Mouse (Mus musculus) midbrain, embryonic 11.5 days (tissue): Measurements from ENCODE around the gene Dnajc1. TPM values are rescaled to one million over a fixed set of nuclear protein-coding genes. Genes with fewer than 3 reads are reported as not detected.

Experiments
- ATAC-seq: fragments of 200-750 bp; cut with Nextera tagmentation; 2 replicates; pipeline ENCODE4 v1.8.0; 2017; ENCODE audit warnings: moderate TSS enrichment, moderate library complexity; ENCODE audit not compliant: low FRiP score
- DNase-seq: peaks from one replicate; pipeline ENCODE4 v3.0.0; 2015; ENCODE audit warnings: low spot score; ENCODE audit errors: missing footprints
- H3K27ac ChIP-seq: fragments of 300-500 bp; sonication (generic); 2 replicates; pipeline ENCODE4 v1.5.1; 2014; ENCODE audit warnings: low read depth, low read length
- H3K27me3 ChIP-seq: fragments of 300-500 bp; sonication (generic); 2 replicates; pipeline ENCODE4 v1.6.1; 2014; ENCODE audit warnings: mild to moderate bottlenecking, low read length, moderate library complexity, mixed read lengths; ENCODE audit not compliant: control insufficient read depth, insufficient read depth
- H3K36me3 ChIP-seq: fragments of 300-500 bp; sonication (generic); 2 replicates; pipeline ENCODE4 v1.6.1; 2014; ENCODE audit warnings: mild to moderate bottlenecking, low read length, moderate library complexity, mixed read lengths; ENCODE audit not compliant: control insufficient read depth, insufficient read depth
- H3K4me1 ChIP-seq: fragments of 300-500 bp; sonication (generic); 2 replicates; pipeline ENCODE4 v1.6.1; 2014; ENCODE audit warnings: low read length; ENCODE audit not compliant: control insufficient read depth, insufficient read depth
- H3K4me2 ChIP-seq: fragments of 300-500 bp; sonication (generic); 2 replicates; pipeline ENCODE4 v1.6.1; 2014; ENCODE audit warnings: mild to moderate bottlenecking, moderate library complexity
- H3K4me3 ChIP-seq: fragments of 300-500 bp; sonication (generic); 2 replicates; pipeline ENCODE4 v1.5.1; 2014; ENCODE audit warnings: low read depth, low read length
- H3K9ac ChIP-seq: fragments of 300-500 bp; sonication (generic); 2 replicates; pipeline ENCODE4 v1.6.1; 2014; ENCODE audit warnings: low read length
- H3K9me3 ChIP-seq: fragments of 300-500 bp; sonication (generic); 2 replicates; pipeline ENCODE4 v1.6.1; 2016; ENCODE audit warnings: low read length; ENCODE audit not compliant: control insufficient read depth
- WGBS: fragments of 180-500 bp; shearing (Covaris S2); extraction: QIAGEN DNeasy Blood & Tissue Kit; methylation state at CpG from one replicate; pipeline ENCODE4 v1.1.7; 2014; 5-methylcytosine and 5-hydroxymethylcytosine counted together
- polyA plus RNA-seq: library from polyadenylated mRNA; unstranded; fragments of >200 nt; fragmentation: Nextera tagmentation; extraction: Ambion mirVana; gene quantifications from 2 replicates; pipeline ENCODE4 v1.2.1, GENCODE M21; 2014

Gene Dnajc1
- polyA plus RNA-seq, 1 experiment from 2014 or later, result 26.4 TPM

GRCm38 (mm10) chr2:18209948-18210347, 182.7 kb downstream of the Dnajc1 start:
- Histone ChIP-seq H3K36me3 (peaks cover 15% of the 10 kb centered on the region), H3K4me1 (no peaks in the 10 kb centered on the region), H3K9me3 (no peaks in the 10 kb centered on the region), H3K4me3 (no peak overlapping the region), H3K27ac (no peak overlapping the region), H3K9ac (no peak overlapping the region), H3K27me3 (no peaks in the 10 kb centered on the region), H3K4me2 (no peak overlapping the region)
- ATAC-seq (no peak), DNase-seq (no peak)
- WGBS, result 88% methylated on average over 4 of the region's 4 CpGs

- ATAC-seq, result no peak
- H3K36me3 ChIP-seq, result peaks cover 15% of the 10 kb centered on the region
- 90% methylated on average over 7 of the region's 7 CpGs for WGBS
Measured at GRCm38 (mm10) chr2:18209211-18209823, 183.3 kb downstream of the Dnajc1 start.

GRCm38 (mm10) chr2:18208578-18208977, 184.1 kb downstream of the Dnajc1 start:
- Histone ChIP-seq H3K4me1 (no peaks in the 10 kb centered on the region), H3K4me2 (no peak overlapping the region), H3K27ac (no peak overlapping the region), H3K4me3 (no peak overlapping the region), H3K9ac (no peak overlapping the region), H3K9me3 (no peaks in the 10 kb centered on the region), H3K27me3 (no peaks in the 10 kb centered on the region), H3K36me3 (peaks cover 15% of the 10 kb centered on the region)
- DNase-seq, result no peak
- WGBS, result 90% methylated on average over 6 of the region's 6 CpGs
- no peak for ATAC-seq

More at GRCm38 (mm10) chr2:18209211-18209823, 183.3 kb downstream of the Dnajc1 start:
- Histone ChIP-seq H3K27me3 (no peaks in the 10 kb centered on the region), H3K9ac (no peak overlapping the region), H3K4me2 (no peak overlapping the region), H3K9me3 (no peaks in the 10 kb centered on the region), H3K27ac (no peak overlapping the region), H3K4me3 (no peak overlapping the region), H3K4me1 (no peaks in the 10 kb centered on the region)
- DNase-seq, result no peak

GRCm38 (mm10) chr2:18206811-18207210, 185.8 kb downstream of the Dnajc1 start:
- Histone ChIP-seq H3K9ac (no peak overlapping the region), H3K27me3 (no peaks in the 10 kb centered on the region), H3K36me3 (peaks cover 14% of the 10 kb centered on the region), H3K4me1 (no peaks in the 10 kb centered on the region), H3K9me3 (no peaks in the 10 kb centered on the region), H3K27ac (no peak overlapping the region), H3K4me2 (no peak overlapping the region), H3K4me3 (no peak overlapping the region)
- ATAC-seq (no peak), DNase-seq (no peak)
- WGBS, result 92% methylated on average over 10 of the region's 10 CpGs

GRCm38 (mm10) chr2:18205118-18205517, 187.5 kb downstream of the Dnajc1 start:
- peak; percentile 59; the same call in 1 of the 2 replicates for ATAC-seq
- H3K36me3 ChIP-seq, result peaks cover 14% of the 10 kb centered on the region

GRCm38 (mm10) chr2:18202923-18203322, 189.7 kb downstream of the Dnajc1 start:
- Histone ChIP-seq H3K27ac (no peak overlapping the region), H3K4me1 (no peaks in the 10 kb centered on the region), H3K4me3 (no peak overlapping the region), H3K4me2 (no peak overlapping the region), H3K36me3 (peaks cover 7% of the 10 kb centered on the region), H3K9me3 (no peaks in the 10 kb centered on the region), H3K9ac (no peak overlapping the region), H3K27me3 (no peaks in the 10 kb centered on the region)
- ATAC-seq (no peak), DNase-seq (no peak)
- WGBS, result 91% methylated on average over 4 of the region's 4 CpGs

More at GRCm38 (mm10) chr2:18205118-18205517, 187.5 kb downstream of the Dnajc1 start:
- whole genome bisulfite sequencing, result 79% methylated on average over 3 of the region's 3 CpGs
- Histone ChIP-seq H3K27me3 (no peaks in the 10 kb centered on the region), H3K4me3 (no peak overlapping the region), H3K4me1 (no peaks in the 10 kb centered on the region), H3K4me2 (no peak overlapping the region), H3K9me3 (no peaks in the 10 kb centered on the region), H3K9ac (no peak overlapping the region), H3K27ac (no peak overlapping the region)
- DNase-seq, result peak; percentile 92

GRCm38 (mm10) chr2:18201820-18202462, 190.7 kb downstream of the Dnajc1 start:
- Histone ChIP-seq H3K9ac (no peak overlapping the region), H3K27ac (no peak overlapping the region), H3K36me3 (peaks cover 7% of the 10 kb centered on the region), H3K4me1 (no peaks in the 10 kb centered on the region), H3K27me3 (no peaks in the 10 kb centered on the region), H3K4me2 (no peak overlapping the region), H3K9me3 (no peaks in the 10 kb centered on the region), H3K4me3 (no peak overlapping the region)
- ATAC-seq (no peak), DNase-seq (no peak)
- 94% methylated on average over 1 of the region's 1 CpGs for WGBS

- Histone ChIP-seq H3K36me3 (no peaks in the 10 kb centered on the region), H3K27ac (no peak overlapping the region), H3K4me1 (no peaks in the 10 kb centered on the region), H3K27me3 (no peaks in the 10 kb centered on the region), H3K4me2 (no peak overlapping the region), H3K9me3 (no peaks in the 10 kb centered on the region), H3K9ac (no peak overlapping the region), H3K4me3 (no peak overlapping the region)
- ATAC-seq (no peak), DNase-seq (no peak)
- 93% methylated on average over 3 of the region's 3 CpGs for WGBS
Measured at GRCm38 (mm10) chr2:18195691-18196396, 196.8 kb downstream of the Dnajc1 start.

- no peak overlapping the region for H3K4me2 ChIP-seq
- 89% methylated on average over 4 of the region's 4 CpGs for WGBS
- H3K4me3 ChIP-seq, result no peak overlapping the region
- no peaks in the 10 kb centered on the region for H3K36me3 ChIP-seq
- ATAC-seq, result no peak
- H3K4me1 ChIP-seq, result no peaks in the 10 kb centered on the region
- no peak overlapping the region for H3K27ac ChIP-seq
- no peak overlapping the region for H3K9ac ChIP-seq
- H3K27me3 ChIP-seq, result no peaks in the 10 kb centered on the region
- H3K9me3 ChIP-seq, result no peaks in the 10 kb centered on the region
- no peak for DNase-seq
Measured at GRCm38 (mm10) chr2:18195285-18195684, 197.3 kb downstream of the Dnajc1 start.
